Mouse (Mus musculus): ENCODE results near the gene Foxp1.

The Foxp1 gene

GRCm38 (mm10) chr6:99145033-99145432 lies 377.5 kb downstream of the Foxp1 start:
- ATAC-seq (ENCODE audit: low TSS enrichment): no peak

DNA sequence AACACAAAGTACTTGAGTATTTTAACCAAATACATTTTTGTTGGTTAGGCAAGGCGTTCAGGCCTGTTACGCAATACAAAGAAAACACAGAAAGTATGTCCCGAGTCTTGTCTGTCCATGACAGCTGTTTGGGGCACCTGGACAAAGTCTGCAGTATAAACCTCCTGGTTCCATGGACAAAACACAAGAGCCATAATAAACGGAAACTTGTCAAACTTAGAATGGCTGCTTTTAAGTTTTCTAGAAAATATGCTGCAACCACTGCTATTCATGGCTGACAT lies 378.8 kb downstream of the Foxp1 start:
- ATAC-seq (ENCODE audit: low TSS enrichment): no peak

- ATAC-seq (ENCODE audit: low TSS enrichment): peak; percentile 65
Observed at GRCm38 (mm10) chr6:99142900-99143755, 379.4 kb downstream of the Foxp1 start.

GRCm38 (mm10) chr6:99138041-99138440 lies 384.5 kb downstream of the Foxp1 start:
- peak; percentile 22; the same call in 1 of the 2 replicates for ATAC-seq (ENCODE audit: low TSS enrichment)

DNA sequence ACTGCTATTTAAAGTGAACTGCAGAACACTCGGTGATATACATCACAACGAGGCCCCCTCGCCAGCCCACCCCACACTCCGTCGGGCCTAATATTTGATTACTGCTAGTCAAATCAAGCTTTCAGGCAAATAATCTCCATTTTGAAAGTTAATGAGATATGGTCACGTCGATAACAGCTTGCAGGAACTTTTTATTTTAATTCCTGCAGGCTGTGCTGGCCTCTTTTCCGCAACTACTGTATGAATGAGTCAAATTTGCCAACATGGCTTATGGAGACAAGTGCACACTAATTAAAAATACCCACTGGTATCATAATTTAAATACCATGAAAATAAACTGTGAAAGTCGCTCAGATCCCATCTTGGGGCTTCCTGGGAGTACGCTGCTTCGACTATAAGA lies 385.4 kb downstream of the Foxp1 start:
- no peak for ATAC-seq (ENCODE audit: low TSS enrichment)

DNA sequence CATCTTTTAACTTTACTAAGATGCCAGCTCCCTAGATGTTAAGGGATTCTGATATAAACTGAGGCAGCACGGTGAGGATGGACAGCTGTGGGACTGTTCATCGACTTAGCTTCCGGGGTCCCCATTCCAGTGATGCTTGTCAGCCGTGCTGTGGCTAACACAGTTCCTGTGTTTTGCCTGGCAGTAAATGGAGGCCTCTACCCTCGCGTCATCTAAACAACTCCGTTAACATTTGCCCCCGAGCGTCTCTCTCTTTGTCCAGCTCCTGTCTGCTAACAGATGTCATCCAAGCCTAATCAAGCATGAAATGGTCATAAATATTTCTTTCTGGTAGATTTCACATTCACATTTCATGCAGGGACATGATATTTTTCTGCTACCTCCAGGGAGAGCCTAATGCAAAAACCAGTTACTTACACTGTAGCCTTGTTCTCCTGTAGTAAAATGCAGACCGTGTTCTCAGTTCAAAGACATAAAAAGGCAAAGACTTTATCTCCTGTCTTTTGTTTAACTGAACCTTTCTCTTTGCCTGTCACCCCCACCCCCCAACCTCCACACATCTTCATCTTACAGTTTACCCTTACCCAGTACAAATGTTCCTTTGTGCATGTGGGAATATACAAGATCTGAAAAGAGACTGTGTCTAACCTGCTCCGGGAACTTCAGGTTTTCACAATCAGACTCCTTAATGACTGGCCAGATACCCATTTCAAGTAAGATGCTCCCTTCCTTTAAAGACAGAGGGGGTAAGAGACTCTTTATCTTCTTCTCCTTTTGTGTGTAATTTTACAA lies 386.4 kb downstream of the Foxp1 start:
- ATAC-seq (ENCODE audit: low TSS enrichment): no peak

DNA sequence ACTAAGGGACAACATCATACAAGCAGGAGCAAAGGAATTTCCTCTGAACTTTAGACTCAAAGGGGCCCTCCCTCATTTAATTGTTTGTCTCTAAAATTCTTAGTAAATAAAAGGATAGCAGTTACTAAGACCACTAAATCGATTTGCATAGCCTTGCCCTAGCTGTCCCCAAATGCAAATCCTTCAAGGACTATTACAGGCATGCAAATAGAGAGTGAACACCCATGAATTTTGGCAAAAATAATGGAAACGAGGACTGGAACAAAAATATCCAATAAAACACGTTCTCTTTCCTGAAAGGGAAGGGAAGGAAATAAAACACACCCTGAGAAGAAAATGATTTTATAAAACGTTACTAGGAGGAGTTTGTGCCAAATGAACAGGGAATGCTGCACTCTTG lies 390.7 kb downstream of the Foxp1 start:
- ATAC-seq (ENCODE audit: low TSS enrichment): no peak

- ATAC-seq (ENCODE audit: low TSS enrichment): no peak
Observed at GRCm38 (mm10) chr6:99130758-99131410, 391.6 kb downstream of the Foxp1 start.

DNA sequence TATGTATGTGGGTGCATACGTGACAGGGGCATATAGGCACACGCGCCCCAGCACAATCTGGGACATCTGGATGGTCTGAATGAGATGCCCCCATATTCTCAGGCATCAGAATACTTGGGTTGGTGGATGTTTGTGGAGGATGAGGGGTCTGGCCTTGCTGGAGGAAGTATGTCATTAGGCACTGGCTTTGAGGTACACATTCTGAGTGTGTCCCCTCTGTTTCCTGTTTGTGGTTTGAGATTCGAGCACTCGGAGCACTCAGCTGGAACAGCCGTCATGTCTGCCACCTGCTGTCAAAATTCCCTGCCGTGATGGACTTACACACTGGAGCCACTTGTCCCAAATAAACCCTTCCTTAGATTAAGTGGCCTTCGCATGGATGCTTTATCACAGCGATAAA lies 395.8 kb downstream of the Foxp1 start:
- no peak for ATAC-seq (ENCODE audit: low TSS enrichment)

GRCm38 (mm10) chr6:99120776-99121766 lies 401.4 kb downstream of the Foxp1 start:
- no peak for ATAC-seq (ENCODE audit: low TSS enrichment)

- ATAC-seq (ENCODE audit: low TSS enrichment): no peak
Observed at GRCm38 (mm10) chr6:99118534-99118933, 404.0 kb downstream of the Foxp1 start.

DNA sequence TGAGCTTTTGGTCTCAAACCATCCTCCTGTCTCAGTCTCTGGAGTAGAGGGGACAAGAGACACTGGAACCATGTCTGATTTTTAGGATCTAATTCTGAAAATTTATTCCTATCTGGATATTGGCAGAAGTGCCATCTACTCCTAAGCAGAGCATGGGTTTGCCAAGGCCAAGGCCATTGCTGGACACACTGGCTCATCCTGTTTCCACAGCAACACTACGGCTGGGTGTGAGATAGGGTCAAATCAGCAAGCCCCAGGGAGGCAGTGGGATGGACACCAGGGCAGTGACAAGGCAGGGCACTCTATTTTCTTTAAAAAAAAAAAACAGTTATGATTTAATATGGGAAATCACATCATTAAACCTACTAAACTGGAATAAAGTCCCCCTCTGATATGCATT lies 405.1 kb downstream of the Foxp1 start:
- ATAC-seq (ENCODE audit: low TSS enrichment): no peak

DNA sequence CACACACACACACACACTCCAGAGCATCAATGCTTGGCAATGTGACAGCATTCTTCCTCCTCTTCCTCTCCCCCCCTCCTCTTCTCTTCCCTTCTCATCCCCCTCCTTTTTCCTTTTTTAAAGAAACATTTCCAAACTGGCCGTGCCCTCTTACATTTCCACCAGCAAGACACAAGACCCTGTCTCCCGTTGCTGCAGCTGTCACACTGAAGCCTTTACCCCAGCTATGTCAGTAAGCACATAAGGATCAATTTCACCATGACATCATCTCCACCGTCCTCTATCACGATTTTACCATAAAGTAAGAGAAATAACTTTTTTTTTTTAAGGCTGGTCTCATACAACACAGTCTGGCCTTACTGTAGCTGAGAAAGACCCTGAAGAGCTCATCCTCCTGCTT lies 410.7 kb downstream of the Foxp1 start:
- ATAC-seq (ENCODE audit: low TSS enrichment): no peak

DNA sequence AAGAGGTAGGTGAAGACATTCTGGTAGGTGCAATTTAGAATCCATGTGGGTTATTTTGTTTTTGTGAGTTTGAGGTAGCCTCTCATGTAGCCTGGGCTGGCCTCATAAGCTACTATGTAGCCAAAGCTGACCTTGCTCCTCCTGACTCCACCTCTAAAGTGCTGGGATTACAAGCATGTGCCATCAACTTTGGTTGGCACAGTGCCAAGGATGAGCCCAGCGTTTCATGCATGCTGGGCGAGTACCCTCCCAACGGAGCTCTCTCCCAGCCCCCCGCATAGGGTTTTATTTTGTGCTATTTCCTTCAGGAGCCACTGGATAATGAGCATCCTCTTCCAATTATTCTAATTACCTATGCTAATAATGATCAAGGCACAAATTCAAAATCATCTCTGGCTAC lies 414.1 kb downstream of the Foxp1 start:
- ATAC-seq (ENCODE audit: low TSS enrichment): no peak

- ATAC-seq (ENCODE audit: low TSS enrichment): no peak
Observed at GRCm38 (mm10) chr6:99107674-99108073, 414.8 kb downstream of the Foxp1 start.

DNA sequence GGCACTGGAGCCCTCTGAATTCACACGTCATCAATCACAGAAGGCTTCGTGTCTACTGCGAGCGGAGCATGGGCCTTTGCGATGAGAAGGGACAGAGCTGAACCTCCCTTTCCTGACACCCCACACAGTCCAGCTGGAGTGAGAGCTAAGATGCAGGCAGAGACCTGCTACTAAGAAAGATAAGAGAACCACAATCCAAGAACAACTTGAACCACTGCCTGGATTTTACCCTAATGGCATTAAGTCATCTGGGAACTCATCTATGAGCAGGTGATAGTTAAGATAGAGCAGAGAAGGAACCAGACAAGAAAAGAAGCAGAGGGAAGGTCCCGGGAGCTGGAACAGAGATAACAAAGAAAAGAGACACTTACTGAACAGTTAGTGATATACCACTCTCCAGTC lies 415.4 kb downstream of the Foxp1 start:
- peak; percentile 28; the same call in 1 of the 2 replicates for ATAC-seq (ENCODE audit: low TSS enrichment)

GRCm38 (mm10) chr6:99105979-99106378 lies 416.5 kb downstream of the Foxp1 start:
- no peak for ATAC-seq (ENCODE audit: low TSS enrichment)

GRCm38 (mm10) chr6:99104446-99104845 lies 418.1 kb downstream of the Foxp1 start:
- no peak for ATAC-seq (ENCODE audit: low TSS enrichment)

GRCm38 (mm10) chr6:99103911-99104310 lies 418.6 kb downstream of the Foxp1 start:
- ATAC-seq (ENCODE audit: low TSS enrichment): no peak

GRCm38 (mm10) chr6:99101489-99101908 lies 421.0 kb downstream of the Foxp1 start:
- no peak for ATAC-seq (ENCODE audit: low TSS enrichment)

- no peak for ATAC-seq (ENCODE audit: low TSS enrichment)
Observed at GRCm38 (mm10) chr6:99100331-99100730, 422.2 kb downstream of the Foxp1 start.

Data from frontal cortex, adult (tissue).